Mouse (Mus musculus): ENCODE results near the gene Gm10024. TPM values are rescaled to one million over a fixed set of nuclear protein-coding genes. Genes with fewer than 3 reads are reported as not detected.
"Not testable (repeated sequence)": the region's sequence is repeated elsewhere in the genome, so short reads cannot be mapped to it uniquely, and the experiment has no call there.

Gm10024 gene
- total RNA-seq (2021): not detected in 2 replicates
- long read RNA-seq: 0 reads

- not testable (repeated sequence) for DNase-seq
Measured at GRCm38 (mm10) chr10:77711157-77711556, at the start of gene Gm10024. Gene Gm10024 (plus strand): TSS chr10:77711457.

DNA sequence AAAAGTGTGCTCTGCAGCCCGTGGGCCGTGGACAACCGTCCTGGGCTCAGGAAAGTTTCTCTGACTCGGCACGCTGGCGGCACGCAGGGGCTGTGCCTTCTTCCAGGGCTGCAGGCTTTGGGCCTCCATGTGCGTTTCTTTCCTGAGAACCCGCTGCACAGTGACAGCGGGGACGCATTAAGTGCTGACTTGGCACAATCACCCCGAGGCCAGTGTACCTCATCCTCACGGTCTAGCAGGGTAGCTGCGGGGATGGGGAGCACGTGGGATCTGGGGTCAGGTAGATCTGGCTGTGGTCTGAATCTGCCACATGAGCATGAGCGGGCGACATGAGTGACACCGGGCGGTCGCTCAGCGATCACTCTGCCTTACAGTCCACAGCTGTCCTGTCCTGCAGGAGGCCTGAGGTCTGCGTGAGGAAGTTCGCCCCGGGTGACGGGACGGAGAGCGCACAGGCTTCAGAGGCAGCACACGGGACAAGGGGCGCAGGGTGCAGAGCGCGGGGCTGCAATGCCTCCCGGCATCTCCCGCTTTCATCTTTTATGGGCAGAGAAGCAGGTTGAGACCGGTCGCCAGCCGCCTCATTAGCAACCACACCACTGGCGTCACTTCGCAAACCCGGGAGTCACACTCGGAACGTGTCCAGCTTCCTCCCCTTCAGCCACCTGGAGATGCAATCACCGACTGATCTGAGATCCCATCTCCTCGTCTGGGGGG is 47.1 kb upstream of the Gm10024 start:
- DNase-seq: no peak

GRCm38 (mm10) chr10:77666342-77666741 is 44.9 kb upstream of the Gm10024 start:
- DNase-seq: no peak

DNA sequence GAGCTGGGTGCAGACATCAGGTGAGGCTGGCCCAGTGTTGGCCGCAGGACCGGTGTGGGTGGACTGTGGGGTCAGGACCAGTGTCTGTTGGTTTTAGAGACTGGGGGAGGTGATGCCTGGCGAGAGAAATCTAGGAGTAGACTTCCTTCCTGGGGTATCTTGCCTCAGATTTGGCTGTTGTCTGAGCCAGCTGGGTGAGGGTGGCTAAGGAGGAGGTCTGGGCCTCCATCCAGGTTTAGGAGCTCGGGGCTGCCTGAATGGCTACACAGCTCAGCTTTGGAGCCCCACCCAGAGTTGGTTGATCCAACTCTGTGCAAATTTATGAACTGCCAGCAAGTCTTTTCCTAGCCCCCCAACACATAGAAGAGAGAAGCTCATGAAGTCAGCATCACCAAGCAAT is 43.9 kb upstream of the Gm10024 start:
- no peak for DNase-seq

- no peak for DNase-seq
Measured at GRCm38 (mm10) chr10:77670710-77671109, 40.5 kb upstream of the Gm10024 start.

- DNase-seq: no peak
Measured at GRCm38 (mm10) chr10:77671519-77671918, 39.7 kb upstream of the Gm10024 start.

- no peak for DNase-seq
Measured at GRCm38 (mm10) chr10:77673765-77674164, 37.5 kb upstream of the Gm10024 start.

DNA sequence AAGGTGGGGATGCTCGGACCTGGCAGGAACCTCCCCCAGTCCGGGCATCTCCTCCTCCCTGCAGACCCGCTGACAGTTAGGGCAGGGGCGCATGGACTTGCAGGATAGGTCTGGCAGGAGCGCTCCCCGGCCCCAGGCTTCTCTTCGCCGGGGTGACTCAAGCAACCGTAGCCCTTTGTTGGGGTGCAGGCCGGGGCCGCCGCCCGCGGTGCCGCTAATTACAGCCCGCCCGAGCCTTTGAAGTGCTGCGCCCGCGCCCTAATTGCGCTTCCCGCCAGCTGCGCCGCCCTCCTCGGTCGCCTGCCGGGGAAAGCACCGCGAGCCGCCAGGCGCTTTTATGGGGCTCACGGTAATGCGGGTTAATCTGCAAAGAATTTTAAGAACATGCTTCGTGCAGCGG is 33.7 kb upstream of the Gm10024 start:
- DNase-seq: no peak

- no peak for DNase-seq
Measured at GRCm38 (mm10) chr10:77682994-77683393, 28.3 kb upstream of the Gm10024 start.

DNA sequence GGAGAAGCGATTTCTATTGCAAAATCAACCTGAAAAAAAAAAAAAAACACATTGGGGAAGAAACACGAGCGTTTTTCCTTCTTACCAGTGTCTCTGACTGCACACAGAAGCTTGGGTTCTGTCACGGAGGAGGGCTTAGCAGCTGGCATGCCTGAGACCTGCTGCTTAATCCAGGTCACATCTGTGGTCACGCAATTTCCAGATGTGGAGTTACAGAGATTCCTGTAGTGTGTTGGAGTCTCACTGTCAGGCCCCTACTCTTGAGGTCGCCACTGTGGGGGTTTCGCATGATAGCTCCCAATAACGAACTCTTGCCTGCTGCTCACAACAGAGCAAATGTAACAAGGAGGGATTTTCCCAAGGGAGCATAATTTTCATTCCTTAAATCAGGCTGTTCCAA is 27.1 kb upstream of the Gm10024 start:
- no peak for DNase-seq

- no peak for DNase-seq
Measured at GRCm38 (mm10) chr10:77685895-77686664, 25.2 kb upstream of the Gm10024 start, which contains the start of gene Tspear. Gene Tspear (plus strand): TSS chr10:77686569.

DNA sequence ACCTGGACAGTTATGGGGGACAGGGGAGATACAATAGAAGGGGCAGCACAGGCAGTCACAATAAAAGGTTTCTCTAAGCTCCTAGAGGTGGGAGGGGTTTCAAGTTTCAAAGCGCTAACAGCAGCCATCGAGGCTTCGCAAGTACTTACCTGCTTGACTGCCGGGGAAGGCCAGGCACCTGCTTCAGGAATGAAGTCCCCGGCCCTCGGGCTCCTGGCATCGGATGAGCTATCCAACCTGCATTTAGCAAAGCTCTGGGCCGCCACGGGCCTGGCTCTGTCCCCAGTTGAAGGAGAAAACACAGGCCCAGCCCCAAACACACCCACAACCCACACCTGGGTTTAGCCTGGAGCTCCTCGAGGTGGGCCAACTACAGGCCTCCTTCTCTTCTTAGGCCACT is 24.2 kb upstream of the Gm10024 start:
- no peak for DNase-seq

DNA sequence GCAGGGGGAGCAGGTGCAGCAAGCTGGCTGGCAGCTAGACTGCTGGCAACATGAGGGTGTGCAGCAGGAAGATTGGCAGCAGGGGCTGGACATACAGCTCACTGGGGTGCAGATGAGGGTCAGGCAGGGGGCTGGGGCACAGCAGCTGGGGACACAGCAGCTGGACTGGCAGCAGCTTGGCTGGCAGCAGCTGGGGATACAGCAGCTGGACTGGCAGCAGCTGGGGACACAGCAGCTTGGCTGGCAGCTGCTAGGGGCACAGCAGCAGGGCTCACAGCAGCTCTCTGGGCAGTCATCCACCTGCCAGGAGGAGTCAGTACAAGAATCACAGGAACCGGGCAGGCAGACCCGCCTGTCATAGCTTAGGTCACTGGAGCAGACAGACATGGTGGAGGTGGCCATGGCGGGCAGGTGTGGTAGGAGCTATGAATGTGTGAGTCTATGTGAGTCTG is 20.9 kb upstream of the Gm10024 start, which contains the start of gene Gm19402:
Gene Gm19402, minus strand, starts transcription at position 402 of the 452 bp plus-strand sequence.
- not testable (repeated sequence) for DNase-seq

DNA sequence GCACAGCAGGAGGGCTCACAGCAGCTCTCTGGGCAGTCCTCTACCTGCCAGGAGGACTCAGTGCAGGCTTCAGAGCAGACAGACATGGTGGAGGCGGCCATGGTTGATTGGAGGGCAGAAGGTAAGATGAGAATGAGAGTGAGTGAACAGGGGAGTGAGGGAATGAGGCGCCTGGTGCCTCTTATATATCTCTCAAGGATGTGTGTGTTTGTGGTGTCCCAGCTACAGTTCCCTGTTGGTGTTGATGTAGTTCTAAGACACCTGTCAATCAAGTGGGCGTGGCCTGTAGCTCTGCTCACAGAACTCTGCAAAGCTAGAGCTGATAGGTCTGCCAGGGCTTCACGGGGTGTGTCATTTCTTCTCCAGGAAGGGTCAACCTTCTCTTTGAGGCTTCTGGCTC is 14.1 kb upstream of the Gm10024 start, which contains the start of gene Gm9508:
Gene Gm9508, minus strand, starts transcription at position 101 of the 400 bp plus-strand sequence.
- no peak for DNase-seq

- no peak for DNase-seq
Measured at GRCm38 (mm10) chr10:77706326-77706725, 4.9 kb upstream of the Gm10024 start, which contains the start of gene Gm10272. Gene Gm10272 (plus strand): TSS chr10:77706626.

DNA sequence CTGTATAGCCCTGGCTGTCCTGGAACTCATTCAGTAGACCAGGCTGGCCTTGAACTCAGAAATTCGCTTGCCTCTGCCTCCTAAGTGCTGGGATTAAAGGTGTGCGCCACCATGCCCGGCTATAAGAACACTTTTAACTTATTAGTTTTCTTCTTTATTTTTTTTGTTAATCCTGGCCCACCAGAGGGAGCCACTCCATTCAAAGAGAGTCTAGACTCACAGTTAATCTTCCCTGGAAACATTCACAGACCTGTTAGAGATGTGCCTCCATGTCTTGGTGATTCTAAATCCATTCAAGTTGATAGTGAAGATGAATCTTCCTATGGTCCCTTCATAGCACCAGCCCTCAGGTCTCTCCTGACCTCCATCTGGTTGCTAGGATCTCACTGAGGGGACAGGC is 1.4 kb upstream of the Gm10024 start:
- no peak for DNase-seq

- no peak for DNase-seq
Measured at GRCm38 (mm10) chr10:77713734-77714133, 2.5 kb downstream of the Gm10024 start.

- DNase-seq: no peak
Measured at GRCm38 (mm10) chr10:77715507-77715906, 4.2 kb downstream of the Gm10024 start, which contains the start of gene Gm10142. Gene Gm10142 (plus strand): TSS chr10:77715807.

GRCm38 (mm10) chr10:77720299-77720698 is 9.0 kb downstream of the Gm10024 start, which contains the start of gene Krtap12-1:
Gene Krtap12-1 (plus strand): TSS chr10:77720599.
- DNase-seq: not testable (repeated sequence)

- no peak for DNase-seq
Measured at GRCm38 (mm10) chr10:77724855-77725254, 13.6 kb downstream of the Gm10024 start.

DNA sequence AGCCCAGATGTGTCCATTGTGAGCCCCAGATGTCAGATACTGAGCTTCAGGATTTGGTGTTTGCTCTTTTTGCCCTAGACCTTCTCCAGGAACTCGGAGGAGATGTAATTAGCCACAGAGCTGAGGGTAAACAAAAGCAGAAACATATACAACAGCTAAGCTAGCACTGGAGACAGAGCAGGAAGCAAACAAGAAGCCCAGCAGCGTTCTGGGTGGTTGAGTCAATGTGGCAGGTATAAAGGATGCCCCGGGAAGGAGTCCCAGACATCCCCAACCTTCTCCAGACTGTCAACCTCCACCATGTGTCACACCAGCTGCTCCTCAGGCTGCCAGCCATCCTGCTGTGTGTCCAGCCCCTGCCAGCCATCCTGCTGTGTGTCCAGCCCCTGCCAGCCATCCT is 14.9 kb downstream of the Gm10024 start, which contains the start of gene Gm10100:
Gene Gm10100, plus strand, starts transcription at position 301 of the 400 bp plus-strand sequence.
- no peak for DNase-seq

DNA sequence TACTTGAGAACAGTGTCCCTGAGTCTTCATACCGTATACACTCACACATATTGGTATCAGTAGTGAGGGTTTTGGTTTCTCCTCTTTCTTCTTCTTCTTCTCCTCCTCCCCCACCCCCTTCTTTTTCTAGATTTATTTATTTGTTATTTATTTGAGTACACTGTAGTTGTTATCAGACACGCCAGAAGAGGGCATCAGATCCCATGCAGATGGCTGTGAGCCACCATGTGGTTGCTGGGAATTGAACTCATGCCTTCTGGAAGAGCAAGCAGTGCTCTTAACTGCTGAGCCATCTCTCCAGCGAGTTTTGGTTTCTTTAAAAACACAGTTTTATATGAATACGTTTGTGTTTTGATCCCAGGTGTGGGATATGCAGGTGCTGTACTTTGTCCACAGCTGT is 17.0 kb downstream of the Gm10024 start:
- DNase-seq: no peak

DNA sequence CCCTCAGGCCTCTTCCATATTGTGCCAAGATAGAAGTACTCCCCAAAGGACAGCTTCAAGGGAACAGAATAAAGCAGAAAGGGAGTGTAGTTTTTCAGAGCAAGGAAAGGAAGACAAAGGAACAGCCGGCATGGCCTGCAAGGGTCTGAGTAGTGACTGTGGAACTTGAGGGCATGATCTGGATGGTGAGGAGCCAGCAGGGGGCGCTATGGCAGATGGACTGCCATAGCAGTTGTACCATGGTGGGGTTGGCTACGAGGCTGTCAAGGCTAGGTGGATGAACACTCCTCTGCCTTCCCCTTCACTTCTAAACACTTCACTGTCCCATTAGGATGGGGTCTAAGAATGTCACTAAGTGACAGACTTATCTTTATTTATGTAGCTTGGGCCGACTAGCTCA is 18.0 kb downstream of the Gm10024 start:
- DNase-seq: peak; percentile 8

Data from adrenal gland, postnatal 25 days (tissue).